Mouse (Mus musculus) heart, postnatal 36 days (tissue): ENCODE results near the gene Nup107. TPM values are rescaled to one million over a fixed set of nuclear protein-coding genes. Genes with fewer than 3 reads are reported as not detected.

Source experiments
- DNase-seq, 2 experiments: peaks; one replicate each; pipeline ENCODE4 v3.0.0; 2021 to 2022
- intact Hi-C: fragments of 180-260 bp; cut with DNase I; formaldehyde crosslinking; loops from one replicate; pipeline ENCODE4 v1.15.1; 2025
- total RNA-seq, 2 experiments: library from RNA; stranded (reverse); gene quantifications; 2 replicates each; pipeline ENCODE4 v1.2.3; 2021

The Nup107 gene
- total RNA-seq, 2 experiments from 2014 or later, result 6.6 to 9.0 TPM

GRCm38 (mm10) chr10:117803870-117804850 is 11.7 kb upstream of the Nup107 start:
- DNase-seq, result no peak
- intact Hi-C loops, result no loop called here

GRCm38 (mm10) chr10:117801886-117802285 is 9.4 kb upstream of the Nup107 start:
- no peak for DNase-seq
- intact Hi-C loops, result no loop called here

DNA sequence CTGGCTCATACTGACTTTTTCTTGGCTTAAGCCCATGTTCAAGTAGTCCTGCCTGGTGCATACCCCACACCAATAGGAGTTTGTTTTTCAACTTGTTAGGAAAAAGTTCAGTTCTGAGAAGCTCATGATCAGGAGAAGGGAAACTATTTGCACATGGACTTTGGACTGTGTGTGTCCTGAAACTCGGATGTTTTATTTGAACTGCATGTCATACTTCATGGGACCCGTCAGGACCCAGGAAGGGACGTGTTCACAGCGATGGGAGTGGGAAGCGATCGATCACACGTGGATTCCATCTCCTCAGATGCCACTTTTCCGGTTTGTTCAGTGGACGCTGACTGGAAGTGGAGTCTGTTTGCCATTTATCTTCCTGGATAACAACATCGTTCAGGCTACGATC is 7.3 kb upstream of the Nup107 start:
- no peak for DNase-seq
- intact Hi-C loops, result no loop called here

GRCm38 (mm10) chr10:117798436-117799035 is 6.0 kb upstream of the Nup107 start:
- no peak for DNase-seq
- intact Hi-C loops, result no loop called here

- intact Hi-C loops, result no loop called here
- DNase-seq, result no peak
Measured at GRCm38 (mm10) chr10:117797684-117798083, 5.2 kb upstream of the Nup107 start.

GRCm38 (mm10) chr10:117797106-117797505 is 4.6 kb upstream of the Nup107 start:
- no peak for DNase-seq
- intact Hi-C loops, result no loop called here

GRCm38 (mm10) chr10:117796181-117796580 is 3.7 kb upstream of the Nup107 start:
- intact Hi-C loops, result no loop called here
- DNase-seq, result no peak

- DNase-seq, result no peak
- intact Hi-C loops, result no loop called here
Measured at GRCm38 (mm10) chr10:117795206-117795605, 2.7 kb upstream of the Nup107 start.

GRCm38 (mm10) chr10:117793436-117794030 is 1.0 kb upstream of the Nup107 start:
- intact Hi-C loops, result loop anchor here (2.0 to 5.0 kb wide), 4 partner anchors 51 to 317 kb away; no protein-coding TSS in a partner anchor
- DNase-seq, result no peak

- intact Hi-C loops, result loop anchor here (5.0 kb wide), 1 partner anchor 261 kb away; no protein-coding TSS in a partner anchor
- no peak for DNase-seq
Measured at GRCm38 (mm10) chr10:117791171-117791470, 1.4 kb downstream of the Nup107 start.

GRCm38 (mm10) chr10:117790421-117791170 is 1.9 kb downstream of the Nup107 start:
- intact Hi-C loops, result loop anchor here (5.0 kb wide), 1 partner anchor 262 kb away; no protein-coding TSS in a partner anchor
- no peak for DNase-seq

DNA sequence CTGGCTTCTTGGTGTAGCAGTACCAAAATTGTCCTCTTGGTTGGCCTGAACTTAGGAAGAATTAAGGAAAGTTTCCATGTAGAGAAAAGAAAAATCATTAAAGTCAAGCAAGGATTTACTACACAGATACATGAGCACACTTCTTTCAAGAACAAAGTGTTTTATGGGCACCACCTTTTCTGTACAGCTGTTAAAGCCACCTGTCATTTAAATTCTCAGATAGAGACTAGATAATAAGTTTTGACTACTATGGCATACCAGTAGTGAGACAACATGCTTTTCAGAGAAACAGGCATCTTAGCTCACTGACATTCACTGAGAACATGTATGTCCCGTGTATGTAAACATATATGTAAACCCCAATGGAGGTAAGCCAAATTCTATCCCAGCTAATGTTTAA is 2.5 kb downstream of the Nup107 start:
- intact Hi-C loops, result loop anchor here (5.0 kb wide), 1 partner anchor 262 kb away; no protein-coding TSS in a partner anchor

DNA sequence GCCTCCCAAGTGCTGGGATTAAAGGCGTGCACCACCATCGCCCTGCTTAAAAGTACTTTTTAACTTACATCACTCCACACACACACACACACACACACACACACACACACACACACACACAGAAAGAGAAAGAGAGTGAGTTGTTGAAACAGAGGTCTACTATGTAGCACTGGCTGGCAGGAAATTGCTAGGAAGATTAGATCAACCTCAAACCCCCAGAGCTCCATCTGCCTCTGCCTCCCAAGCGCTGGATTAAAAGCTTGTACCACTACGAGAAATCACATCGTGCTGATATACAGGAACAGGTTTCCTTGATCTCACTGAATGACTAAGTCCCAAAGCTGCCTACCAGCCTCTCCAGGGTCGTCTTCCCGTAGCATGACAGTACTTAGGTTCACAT is 7.9 kb downstream of the Nup107 start:
- no peak for DNase-seq
- intact Hi-C loops, result no loop called here

More for the DNA sequence above, 2.5 kb downstream of the Nup107 start:
- DNase-seq, result no peak

GRCm38 (mm10) chr10:117783786-117784420 is 8.6 kb downstream of the Nup107 start:
- intact Hi-C loops, result no loop called here
- DNase-seq, result no peak

GRCm38 (mm10) chr10:117782491-117783260 is 9.8 kb downstream of the Nup107 start:
- intact Hi-C loops, result no loop called here
- no peak for DNase-seq

- DNase-seq, result no peak
- intact Hi-C loops, result no loop called here
Measured at GRCm38 (mm10) chr10:117782056-117782455, 10.4 kb downstream of the Nup107 start.

DNA sequence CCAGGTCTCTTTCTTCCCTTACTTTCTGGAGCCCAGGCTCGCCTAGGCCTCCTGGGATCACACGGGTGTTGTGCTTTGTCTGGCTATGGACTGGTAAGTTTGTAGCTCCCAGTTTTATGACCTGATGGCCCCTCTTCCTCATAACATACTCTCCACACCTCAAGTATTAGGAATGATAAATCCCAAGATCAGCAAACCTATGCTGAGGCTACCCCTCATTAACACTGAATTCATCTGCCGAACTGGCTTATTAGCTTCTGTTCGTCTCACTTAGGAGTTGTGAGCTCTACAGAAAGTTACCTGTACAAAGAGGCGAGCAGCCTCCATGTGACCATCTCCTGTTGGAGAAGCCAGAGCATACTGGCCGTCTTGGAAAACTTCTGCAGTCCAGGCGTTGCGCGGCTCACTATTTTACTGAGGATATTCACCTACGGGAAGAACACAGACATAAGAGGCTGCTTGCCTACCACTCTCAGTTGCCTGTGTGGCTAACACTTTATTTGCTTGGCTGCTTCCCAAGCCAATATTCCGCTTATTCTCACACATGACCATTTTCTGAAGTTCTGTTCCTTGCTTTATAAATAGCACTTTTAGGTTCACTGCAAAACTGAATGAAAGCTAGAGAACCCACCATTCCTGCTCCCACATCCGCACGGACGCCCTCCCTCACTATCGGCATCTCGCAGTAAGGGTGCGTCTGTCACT is 11.3 kb downstream of the Nup107 start:
- intact Hi-C loops, result no loop called here
- DNase-seq, result no peak

DNA sequence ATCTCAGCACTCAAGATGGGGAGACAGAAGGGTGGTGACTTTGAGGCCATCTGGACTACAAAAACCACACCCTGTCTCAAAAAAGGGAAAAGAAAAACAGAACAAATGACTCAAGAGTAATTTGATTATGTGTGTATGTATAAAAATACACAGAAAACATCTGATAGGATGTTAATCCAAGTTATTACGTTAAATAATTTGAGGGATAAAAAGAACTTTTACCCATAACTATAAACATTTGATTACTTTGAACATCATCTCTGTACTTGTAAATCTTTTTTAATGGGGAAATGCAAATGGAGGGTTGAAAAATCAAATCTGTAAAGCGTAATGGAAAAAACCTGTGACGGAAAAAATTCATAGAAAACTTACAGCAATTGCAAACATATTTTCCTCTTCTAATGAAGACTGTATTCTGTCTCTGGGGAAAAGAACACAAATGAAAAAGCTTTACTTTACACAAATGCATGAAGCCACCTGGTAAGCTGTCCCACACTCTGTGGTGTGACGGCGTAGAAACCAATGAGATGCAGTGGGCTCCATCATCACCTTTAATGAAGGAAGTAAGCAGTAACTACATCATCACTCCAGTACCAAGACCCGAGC is 12.1 kb downstream of the Nup107 start:
- no peak for DNase-seq
- intact Hi-C loops, result no loop called here
